ENCODE assay signal across 20 mouse cellular contexts in the genomic region with DNA sequence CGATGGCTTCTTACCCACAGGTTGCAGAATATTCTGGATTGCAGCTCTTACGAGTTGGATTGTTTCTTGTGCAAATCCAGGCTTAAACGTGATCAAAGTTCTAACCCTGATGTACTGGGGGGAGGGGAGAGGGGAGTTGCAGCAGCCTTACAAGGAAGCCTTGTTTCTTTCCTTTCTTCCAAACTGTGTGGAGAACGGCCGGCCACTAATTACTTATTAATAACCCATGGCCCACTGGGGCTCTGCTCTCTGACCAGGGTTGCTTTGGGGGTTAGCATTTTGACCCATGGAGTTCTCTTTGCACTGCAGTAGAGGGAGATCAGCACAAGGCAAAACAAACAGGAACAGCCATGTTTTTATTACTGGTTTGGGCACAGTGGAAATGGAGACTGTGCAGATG.
DNase-seq lines count a peak whose midpoint lies in the region; ATAC-seq lines count a peak whose summit lies in the region.
"Had no signal": no experiment of that assay in that cellular context is flagged by ENCODE, and none has a peak within 500 bp of the region (broad histone marks: within the 10 kb centered on the region; RNA-seq: fewer than 3 reads in every experiment).

No protein-coding gene starts in this region.

- no peaks in the 10 kb centered on the region for H3K9me3 ChIP-seq in intestine, embryonic 15.5 days
- H3K9me3 ChIP-seq in intestine, embryonic 16.5 days (ENCODE audit: control insufficient read depth, low read length): no peaks in the 10 kb centered on the region
- no peaks in the 10 kb centered on the region for H3K9me3 ChIP-seq in embryonic facial prominence, embryonic 11.5 days (replicated peaks; ENCODE audit: control insufficient read depth, low read length)
- H3K9me3 ChIP-seq: liver, embryonic 12.5 days; lung, embryonic 15.5 days had no signal

- no peak overlapping the region for H3K27ac ChIP-seq in intestine, embryonic 15.5 days
- no peak overlapping the region for H3K27ac ChIP-seq in intestine, embryonic 16.5 days (ENCODE audit: low read length)
- H3K27ac ChIP-seq in embryonic facial prominence, embryonic 11.5 days (replicated peaks; ENCODE audit: low read depth, low read length): no peak overlapping the region
- H3K27ac ChIP-seq: hindbrain, embryonic 14.5 days; liver, embryonic 12.5 days; lung, embryonic 15.5 days; macrophage had no signal

- no peak overlapping the region for H3K9ac ChIP-seq in intestine, embryonic 15.5 days
- H3K9ac ChIP-seq in intestine, embryonic 16.5 days (ENCODE audit: low read depth, low read length): no peak overlapping the region
- H3K9ac ChIP-seq in embryonic facial prominence, embryonic 11.5 days (replicated peaks; ENCODE audit: low read length): no peak overlapping the region
- H3K9ac ChIP-seq: hindbrain, embryonic 14.5 days; liver, embryonic 12.5 days; lung, embryonic 15.5 days had no signal

- WGBS in intestine, embryonic 15.5 days: 32% methylated on average over 5 of the region's 5 CpGs
- WGBS in intestine, embryonic 16.5 days: 30% methylated on average over 5 of the region's 5 CpGs
- 17% methylated on average over 5 of the region's 5 CpGs for WGBS in embryonic facial prominence, embryonic 11.5 days

- H3K27me3 ChIP-seq in intestine, embryonic 15.5 days (replicated peaks): no peaks in the 10 kb centered on the region
- no peaks in the 10 kb centered on the region for H3K27me3 ChIP-seq in intestine, embryonic 16.5 days (replicated peaks; ENCODE audit: control insufficient read depth, insufficient read depth, low read length)
- no peaks in the 10 kb centered on the region for H3K27me3 ChIP-seq in embryonic facial prominence, embryonic 11.5 days (ENCODE audit: control insufficient read depth, insufficient read depth, low read length)
- H3K27me3 ChIP-seq: liver, embryonic 12.5 days; lung, embryonic 15.5 days had no signal

- H3K4me3 ChIP-seq in intestine, embryonic 15.5 days (replicated peaks): no peak overlapping the region
- H3K4me3 ChIP-seq in intestine, embryonic 16.5 days (ENCODE audit: low read length): no peak overlapping the region
- no peak overlapping the region for H3K4me3 ChIP-seq in embryonic facial prominence, embryonic 11.5 days (ENCODE audit: low read depth, low read length)
- H3K4me3 ChIP-seq: liver, embryonic 12.5 days; lung, embryonic 15.5 days had no signal

- peak; percentile 41; the same call in 1 of the 2 replicates for ATAC-seq in intestine, embryonic 15.5 days
- no peak for ATAC-seq in intestine, embryonic 16.5 days
- no peak for ATAC-seq in embryonic facial prominence, embryonic 11.5 days (replicated peaks; ENCODE audit: insufficient number of reproducible peaks, low FRiP score, low TSS enrichment, low read depth)
- ATAC-seq: activated CD4-positive, CD25-positive, alpha-beta regulatory T cell, adult 4 months; forebrain, embryonic 14.5 days; liver, embryonic 12.5 days had no signal

- DNase-seq in embryonic facial prominence, embryonic 11.5 days (ENCODE audit: low spot score): peak; percentile 14
- DNase-seq in kidney, postnatal 25 days: peak; percentile 32 to 51
- DNase-seq in yolk sac, embryonic 10.5 days (ENCODE audit: low spot score): peak; percentile 68
- DNase-seq in thymus, postnatal 10 days (ENCODE audit: low spot score in 2 of 2): no peak
- no peak for DNase-seq in lung, adult 18-20 months
- DNase-seq: adrenal gland, postnatal 14 days; cerebellum, adult 18-20 months; gastrocnemius, postnatal 36 days; heart, postnatal 14 days; thymus, adult 18-20 months had no signal

- no peaks in the 10 kb centered on the region for H3K36me3 ChIP-seq in intestine, embryonic 15.5 days
- no peaks in the 10 kb centered on the region for H3K36me3 ChIP-seq in intestine, embryonic 16.5 days (ENCODE audit: control insufficient read depth, insufficient read depth, low read length)
- H3K36me3 ChIP-seq in embryonic facial prominence, embryonic 11.5 days (replicated peaks; ENCODE audit: control insufficient read depth, insufficient read depth, low read depth, low read length): no peaks in the 10 kb centered on the region
- H3K36me3 ChIP-seq: liver, embryonic 12.5 days; lung, embryonic 15.5 days had no signal

- H3K4me2 ChIP-seq in intestine, embryonic 15.5 days (replicated peaks): no peak overlapping the region
- H3K4me2 ChIP-seq in intestine, embryonic 16.5 days (ENCODE audit: low read depth, low read length): no peak overlapping the region
- H3K4me2 ChIP-seq in embryonic facial prominence, embryonic 11.5 days (ENCODE audit: low read depth, low read length): no peak overlapping the region
- H3K4me2 ChIP-seq: heart, embryonic 11.5 days; hindbrain, embryonic 14.5 days; liver, embryonic 12.5 days; lung, embryonic 15.5 days; midbrain, embryonic 11.5 days had no signal

- H3K4me1 ChIP-seq in intestine, embryonic 15.5 days (replicated peaks): no peaks in the 10 kb centered on the region
- H3K4me1 ChIP-seq in intestine, embryonic 16.5 days (ENCODE audit: control insufficient read depth, insufficient read depth, low read length): no peaks in the 10 kb centered on the region
- H3K4me1 ChIP-seq in embryonic facial prominence, embryonic 11.5 days (ENCODE audit: control insufficient read depth, insufficient read depth, low read length): no peaks in the 10 kb centered on the region
- H3K4me1 ChIP-seq: liver, embryonic 12.5 days; lung, embryonic 15.5 days had no signal

Comparison
In these comparisons a context has a peak if more than half of its experiments do, and no peak if none do; other contexts are left out.
1. DNase-seq: peak in embryonic facial prominence, embryonic 11.5 days (single experiment), kidney, postnatal 25 days (2 of 2) and yolk sac, embryonic 10.5 days (single experiment); none in thymus, postnatal 10 days (0 of 2) and lung, adult 18-20 months (0 of 2).